Mouse (Mus musculus) forebrain, embryonic 11.5 days (tissue): ENCODE results near the gene Shc3. TPM values are rescaled to one million over a fixed set of nuclear protein-coding genes. Genes with fewer than 3 reads are reported as not detected.

Experiments used
- ATAC-seq: fragments of 200-750 bp; cut with Nextera tagmentation; replicated peaks from 2 replicates; pipeline ENCODE4 v1.8.0; 2017; ENCODE audit warnings: moderate TSS enrichment; ENCODE audit not compliant: low FRiP score
- DNase-seq: peaks from one replicate; pipeline ENCODE4 v3.0.0-alpha.2; 2017; ENCODE audit warnings: low spot score
- H3K27ac ChIP-seq: fragments of 300-500 bp; sonication (generic); 2 replicates; pipeline ENCODE4 v1.5.1; 2014; ENCODE audit warnings: low read depth, low read length
- H3K27me3 ChIP-seq: fragments of 300-500 bp; sonication (generic); 2 replicates; pipeline ENCODE4 v1.6.1; 2014; ENCODE audit warnings: mild to moderate bottlenecking, low read length, mixed read lengths; ENCODE audit not compliant: control insufficient read depth, insufficient read depth
- H3K36me3 ChIP-seq: fragments of 300-500 bp; sonication (generic); 2 replicates; pipeline ENCODE4 v1.6.1; 2014; ENCODE audit warnings: mild to moderate bottlenecking, low read length, moderate library complexity, mixed read lengths; ENCODE audit not compliant: control insufficient read depth, insufficient read depth
- H3K4me1 ChIP-seq: fragments of 300-500 bp; sonication (generic); replicated peaks from 2 replicates; pipeline ENCODE4 v1.6.1; 2014; ENCODE audit warnings: low read length, mixed read lengths; ENCODE audit not compliant: control insufficient read depth, insufficient read depth
- H3K4me2 ChIP-seq: fragments of 300-500 bp; sonication (generic); 2 replicates; pipeline ENCODE4 v1.6.1; 2014; ENCODE audit warnings: low read depth, mild to moderate bottlenecking, low read length, moderate library complexity, mixed read lengths; ENCODE audit not compliant: severe bottlenecking
- H3K4me3 ChIP-seq: fragments of 300-500 bp; sonication (generic); 2 replicates; pipeline ENCODE4 v1.5.1; 2014; ENCODE audit warnings: low read depth, low read length
- H3K9ac ChIP-seq: fragments of 300-500 bp; sonication (generic); 2 replicates; pipeline ENCODE4 v1.6.1; 2014; ENCODE audit warnings: low read length
- H3K9me3 ChIP-seq: fragments of 300-500 bp; sonication (generic); 2 replicates; pipeline ENCODE4 v1.6.1; 2016; ENCODE audit warnings: low read length, mixed read lengths; ENCODE audit not compliant: control insufficient read depth
- WGBS: fragments of 180-500 bp; shearing (Covaris S2); extraction: QIAGEN DNeasy Blood & Tissue Kit; methylation state at CpG from one replicate; pipeline ENCODE4 v1.1.7; 2014; 5-methylcytosine and 5-hydroxymethylcytosine counted together
- polyA plus RNA-seq: library from polyadenylated mRNA; unstranded; fragments of >200 nt; fragmentation: Nextera tagmentation; extraction: Ambion mirVana; gene quantifications from 2 replicates; pipeline ENCODE4 v1.2.1, GENCODE M21; 2014

Gene Shc3
- polyA plus RNA-seq, 1 experiment from 2014 or later = 8.3 TPM

GRCm38 (mm10) chr13:51567078-51567395 is 2.2 kb downstream of the Shc3 start:
- peak; percentile 68 for DNase-seq
- ATAC-seq = no peak

GRCm38 (mm10) chr13:51566371-51567077 is 2.7 kb downstream of the Shc3 start:
- Histone ChIP-seq H3K4me3 (peak overlapping the region; percentile 64), H3K4me1 (peaks cover 21% of the 10 kb centered on the region; the same call in 1 of the 2 replicates), H3K27me3 (peaks cover 4% of the 10 kb centered on the region), H3K9me3 (no peaks in the 10 kb centered on the region), H3K9ac (peak overlapping the region; percentile 77), H3K4me2 (peak overlapping the region; percentile 94), H3K27ac (no peak overlapping the region), H3K36me3 (no peaks in the 10 kb centered on the region)
- 4% methylated on average over 22 of the region's 22 CpGs for WGBS
- DNase-seq (peak; percentile 58), ATAC-seq (no peak)

More at GRCm38 (mm10) chr13:51567078-51567395, 2.2 kb downstream of the Shc3 start:
- Histone ChIP-seq H3K4me1 (peaks cover 21% of the 10 kb centered on the region; the same call in 1 of the 2 replicates), H3K36me3 (no peaks in the 10 kb centered on the region), H3K4me3 (peak overlapping the region; percentile 64), H3K9ac (peak overlapping the region; percentile 77), H3K4me2 (peak overlapping the region; percentile 94), H3K27me3 (peaks cover 7% of the 10 kb centered on the region), H3K27ac (no peak overlapping the region), H3K9me3 (no peaks in the 10 kb centered on the region)
- 1% methylated on average over 39 of the region's 42 CpGs for WGBS

- no peaks in the 10 kb centered on the region for H3K36me3 ChIP-seq
- no peak overlapping the region for H3K27ac ChIP-seq
- ATAC-seq (no peak), DNase-seq (no peak)
- H3K27me3 ChIP-seq = peaks cover 4% of the 10 kb centered on the region
- no peak overlapping the region for H3K4me2 ChIP-seq
- H3K9ac ChIP-seq = no peak overlapping the region
- no peaks in the 10 kb centered on the region for H3K9me3 ChIP-seq
- WGBS = 82% methylated on average over 6 of the region's 6 CpGs
- no peak overlapping the region for H3K4me3 ChIP-seq
- H3K4me1 ChIP-seq = peaks cover 19% of the 10 kb centered on the region; the same call in 1 of the 2 replicates
Observed at GRCm38 (mm10) chr13:51564741-51565140, 4.5 kb downstream of the Shc3 start.

GRCm38 (mm10) chr13:51553343-51553742 is 15.9 kb downstream of the Shc3 start:
- H3K27me3 ChIP-seq = no peaks in the 10 kb centered on the region
- 91% methylated on average over 11 of the region's 11 CpGs for WGBS
- H3K27ac ChIP-seq = no peak overlapping the region
- no peaks in the 10 kb centered on the region for H3K9me3 ChIP-seq
- H3K36me3 ChIP-seq = no peaks in the 10 kb centered on the region
- H3K4me2 ChIP-seq = no peak overlapping the region
- H3K4me3 ChIP-seq = no peak overlapping the region
- DNase-seq (no peak), ATAC-seq (no peak)
- no peak overlapping the region for H3K9ac ChIP-seq
- no peaks in the 10 kb centered on the region for H3K4me1 ChIP-seq

- no peak overlapping the region for H3K4me2 ChIP-seq
- no peak overlapping the region for H3K4me3 ChIP-seq
- H3K4me1 ChIP-seq = no peaks in the 10 kb centered on the region
- H3K9ac ChIP-seq = no peak overlapping the region
- ATAC-seq (no peak), DNase-seq (no peak)
- H3K36me3 ChIP-seq = no peaks in the 10 kb centered on the region
- H3K9me3 ChIP-seq = no peaks in the 10 kb centered on the region
- no peaks in the 10 kb centered on the region for H3K27me3 ChIP-seq
- no peak overlapping the region for H3K27ac ChIP-seq
- WGBS = 55% methylated on average over 3 of the region's 3 CpGs
Observed at GRCm38 (mm10) chr13:51552233-51552632, 17.0 kb downstream of the Shc3 start.

- Histone ChIP-seq H3K36me3 (no peaks in the 10 kb centered on the region), H3K4me2 (no peak overlapping the region), H3K27ac (no peak overlapping the region), H3K4me3 (no peak overlapping the region), H3K4me1 (no peaks in the 10 kb centered on the region), H3K9me3 (no peaks in the 10 kb centered on the region), H3K9ac (no peak overlapping the region), H3K27me3 (no peaks in the 10 kb centered on the region)
- no peak for DNase-seq
- no peak for ATAC-seq
- 66% methylated on average over 3 of the region's 3 CpGs for WGBS
Observed at GRCm38 (mm10) chr13:51551824-51552223, 17.4 kb downstream of the Shc3 start.

- Histone ChIP-seq H3K4me3 (no peak overlapping the region), H3K27me3 (no peaks in the 10 kb centered on the region), H3K4me2 (no peak overlapping the region), H3K9ac (no peak overlapping the region), H3K9me3 (no peaks in the 10 kb centered on the region), H3K4me1 (no peaks in the 10 kb centered on the region), H3K36me3 (no peaks in the 10 kb centered on the region), H3K27ac (no peak overlapping the region)
- DNase-seq (no peak), ATAC-seq (no peak)
- 93% methylated on average over 8 of the region's 8 CpGs for WGBS
Observed at GRCm38 (mm10) chr13:51539816-51540215, 29.4 kb downstream of the Shc3 start.

- no peak overlapping the region for H3K27ac ChIP-seq
- H3K4me1 ChIP-seq = no peaks in the 10 kb centered on the region
- DNase-seq (no peak), ATAC-seq (no peak)
- WGBS = 89% methylated on average over 7 of the region's 7 CpGs
- no peak overlapping the region for H3K4me2 ChIP-seq
- no peaks in the 10 kb centered on the region for H3K9me3 ChIP-seq
- H3K4me3 ChIP-seq = no peak overlapping the region
- no peaks in the 10 kb centered on the region for H3K36me3 ChIP-seq
- H3K9ac ChIP-seq = no peak overlapping the region
- no peaks in the 10 kb centered on the region for H3K27me3 ChIP-seq
Observed at GRCm38 (mm10) chr13:51535326-51535725, 33.9 kb downstream of the Shc3 start.

GRCm38 (mm10) chr13:51526480-51526879 is 42.7 kb downstream of the Shc3 start:
- Histone ChIP-seq H3K36me3 (no peaks in the 10 kb centered on the region), H3K9ac (no peak overlapping the region), H3K4me2 (no peak overlapping the region), H3K4me3 (no peak overlapping the region), H3K4me1 (no peaks in the 10 kb centered on the region), H3K9me3 (no peaks in the 10 kb centered on the region), H3K27me3 (no peaks in the 10 kb centered on the region), H3K27ac (no peak overlapping the region)
- DNase-seq (no peak), ATAC-seq (no peak)
- 66% methylated on average over 7 of the region's 7 CpGs for WGBS
